Mouse (Mus musculus) G1E (cell line): ENCODE results near the gene Dohh.

Experiments used
- CTCF ChIP-seq: IDR thresholded peaks from 2 replicates; pipeline ENCODE4 v1.5.1; 2012; ENCODE audit warnings: low read depth, low read length, inconsistent platforms, mixed read lengths
- GATA1 ChIP-seq: IDR thresholded peaks from 2 replicates; pipeline ENCODE4 v1.6.1; 2012; ENCODE audit warnings: borderline replicate concordance, low read length, inconsistent platforms, mixed read lengths
- GATA2 ChIP-seq: IDR thresholded peaks from 2 replicates; pipeline ENCODE4 v1.6.1; 2012; ENCODE audit warnings: low read depth, low read length, inconsistent platforms, borderline replicate concordance
- POLR2AphosphoS5 ChIP-seq: IDR thresholded peaks from 2 replicates; pipeline ENCODE4 v1.6.1; 2012; ENCODE audit warnings: low read depth, low read length, inconsistent platforms; ENCODE audit not compliant: insufficient replicate concordance
- TAL1 ChIP-seq: conservative IDR thresholded peaks from 2 replicates; pipeline ENCODE4 v1.6.1; 2012; ENCODE audit warnings: low read depth, low read length, inconsistent platforms, mixed read lengths

DNA sequence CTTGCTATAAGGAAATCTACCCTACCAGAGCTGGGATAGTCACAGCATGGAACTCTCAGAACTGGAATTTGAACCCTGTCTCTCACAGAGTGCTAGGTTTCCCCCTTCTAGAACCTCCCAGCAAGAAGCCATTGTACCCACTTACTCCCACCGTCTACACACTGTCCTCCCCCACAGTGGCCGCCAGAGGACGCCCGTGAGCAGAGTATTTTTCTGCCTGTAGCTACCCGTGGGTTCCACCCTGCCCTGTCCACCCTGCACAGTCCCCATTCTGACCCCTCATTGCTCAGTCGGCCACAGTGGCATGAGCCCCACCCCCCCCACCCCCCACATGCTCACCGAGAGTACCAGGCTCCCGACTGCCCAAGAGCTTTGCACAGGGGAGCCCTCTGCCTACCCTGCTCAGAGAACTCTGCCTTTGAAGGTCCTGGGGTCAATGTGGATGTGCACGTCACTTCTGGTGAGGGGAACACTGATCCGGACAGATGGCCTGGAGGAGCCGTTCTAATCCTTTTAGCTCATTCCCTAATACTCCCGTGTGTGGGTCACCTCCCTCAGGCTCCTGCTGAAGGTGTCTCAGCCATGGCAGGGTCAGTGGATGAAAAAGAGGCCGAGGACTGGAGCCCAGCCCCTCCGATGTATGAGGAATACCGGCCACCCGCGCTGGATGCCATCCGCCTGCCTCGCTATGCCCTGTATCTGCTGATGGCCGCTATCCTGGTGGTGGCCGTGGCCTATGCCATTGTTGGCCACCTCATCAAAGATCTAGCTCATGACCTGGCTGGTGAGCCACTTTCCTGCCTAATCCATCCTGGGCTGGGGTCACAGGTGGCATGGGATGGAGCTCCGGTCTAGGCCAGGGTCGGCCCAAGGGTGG is 5.8 kb downstream of the Dohh start:
- TF ChIP-seq POLR2AphosphoS5 (no peak), CTCF (peak; percentile 99), GATA1 (no peak), TAL1 (no peak), GATA2 (no peak)
